Mouse (Mus musculus): ENCODE results near the gene Pdzd2. TPM values are rescaled to one million over a fixed set of nuclear protein-coding genes. Genes with fewer than 3 reads are reported as not detected.
A peak's percentile ranks its signal among the peaks of the same experiment; 100 is the strongest.

The Pdzd2 gene
- total RNA-seq, 1 experiment from 2014 or later, result 29.1 TPM

GRCm38 (mm10) chr15:12430670-12431069, 309.1 kb downstream of the Pdzd2 start:
- no peak for DNase-seq

- no peak for DNase-seq
These were observed 309.9 kb downstream of the Pdzd2 start for GRCm38 (mm10) chr15:12429572-12430431.

GRCm38 (mm10) chr15:12427818-12428217, 311.9 kb downstream of the Pdzd2 start:
- DNase-seq, result no peak

GRCm38 (mm10) chr15:12426342-12426741, 313.4 kb downstream of the Pdzd2 start:
- DNase-seq, result no peak

GRCm38 (mm10) chr15:12425049-12425627, 314.6 kb downstream of the Pdzd2 start:
- DNase-seq, result no peak

- DNase-seq, result no peak
These were observed 315.5 kb downstream of the Pdzd2 start for GRCm38 (mm10) chr15:12424187-12424586.

- no peak for DNase-seq
These were observed 318.8 kb downstream of the Pdzd2 start for GRCm38 (mm10) chr15:12420915-12421314.

GRCm38 (mm10) chr15:12420376-12420775, 319.3 kb downstream of the Pdzd2 start:
- no peak for DNase-seq

GRCm38 (mm10) chr15:12419446-12419845, 320.3 kb downstream of the Pdzd2 start:
- no peak for DNase-seq

GRCm38 (mm10) chr15:12415536-12416200, 324.1 kb downstream of the Pdzd2 start:
- DNase-seq, result no peak

GRCm38 (mm10) chr15:12414696-12415095, 325.0 kb downstream of the Pdzd2 start:
- no peak for DNase-seq

GRCm38 (mm10) chr15:12408205-12408604, 331.5 kb downstream of the Pdzd2 start:
- no peak for DNase-seq

- no peak for DNase-seq
These were observed 334.1 kb downstream of the Pdzd2 start for GRCm38 (mm10) chr15:12405592-12405991.

- DNase-seq, result no peak
These were observed 342.7 kb downstream of the Pdzd2 start for GRCm38 (mm10) chr15:12397032-12397431.

- no peak for DNase-seq
These were observed 345.0 kb downstream of the Pdzd2 start for GRCm38 (mm10) chr15:12394758-12395157.

- DNase-seq, result no peak
These were observed 350.8 kb downstream of the Pdzd2 start for GRCm38 (mm10) chr15:12388726-12389489.

- peak; percentile 46 for DNase-seq
These were observed 355.0 kb downstream of the Pdzd2 start for GRCm38 (mm10) chr15:12384679-12385078.

- DNase-seq, result peak; percentile 79
These were observed 359.2 kb downstream of the Pdzd2 start for GRCm38 (mm10) chr15:12380548-12380947.

GRCm38 (mm10) chr15:12380057-12380456, 359.7 kb downstream of the Pdzd2 start:
- no peak for DNase-seq

- peak; percentile 56 for DNase-seq
These were observed 361.9 kb downstream of the Pdzd2 start for GRCm38 (mm10) chr15:12377800-12378199.

GRCm38 (mm10) chr15:12376491-12377069, 363.1 kb downstream of the Pdzd2 start:
- no peak for DNase-seq
